Mouse (Mus musculus) cerebellum, adult 2 months (tissue): ENCODE measurements around the gene Palmd.

Experiments used
- CTCF ChIP-seq: fragments of 200-500 bp; IDR thresholded peaks from 2 replicates; pipeline ENCODE4 v1.5.1; 2011; ENCODE audit warnings: low read depth, mild to moderate bottlenecking, control low read depth, low read length, moderate library complexity, borderline replicate concordance; ENCODE audit not compliant: insufficient read depth
- POLR2A ChIP-seq: fragments of 200-500 bp; IDR thresholded peaks from 2 replicates; pipeline ENCODE4 v1.6.1; 2011; ENCODE audit warnings: low read length, control low read depth, borderline replicate concordance; ENCODE audit not compliant: insufficient read depth

- no peak for TF ChIP-seq POLR2A
- TF ChIP-seq CTCF: no peak
These were observed 17.0 kb upstream of the Palmd start for GRCm38 (mm10) chr3:116985741-116986140.
